Mouse (Mus musculus): ENCODE results near the gene Mroh2a. TPM values are rescaled to one million over a fixed set of nuclear protein-coding genes. Genes with fewer than 3 reads are reported as not detected.

The Mroh2a gene
- total RNA-seq, 2 experiments from 2014 or later = 0.05 TPM; not detected in 1

DNA sequence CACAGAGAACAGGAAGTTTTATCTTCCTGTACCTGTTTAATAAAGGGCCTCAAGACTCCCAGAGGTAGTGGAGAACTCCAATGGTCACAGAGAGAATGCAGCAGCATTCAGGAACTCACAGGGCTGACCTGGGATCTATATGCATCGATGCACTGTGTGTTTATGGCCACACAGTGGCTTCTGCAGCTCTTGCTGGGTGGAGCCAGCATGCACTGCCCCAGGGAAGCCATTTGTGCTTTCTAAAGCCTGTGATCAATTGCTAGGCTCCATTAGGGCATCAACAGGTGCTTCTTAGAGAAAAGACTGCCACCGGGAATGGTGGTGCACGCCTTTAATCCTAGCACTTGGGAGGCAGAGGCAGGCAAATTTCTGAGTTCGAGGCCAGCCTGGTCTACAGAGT is 46.1 kb downstream of the Mroh2a start:
- no peak for ATAC-seq (replicated peaks; ENCODE audit: low FRiP score, low TSS enrichment, poor library complexity, severe bottlenecking)

DNA sequence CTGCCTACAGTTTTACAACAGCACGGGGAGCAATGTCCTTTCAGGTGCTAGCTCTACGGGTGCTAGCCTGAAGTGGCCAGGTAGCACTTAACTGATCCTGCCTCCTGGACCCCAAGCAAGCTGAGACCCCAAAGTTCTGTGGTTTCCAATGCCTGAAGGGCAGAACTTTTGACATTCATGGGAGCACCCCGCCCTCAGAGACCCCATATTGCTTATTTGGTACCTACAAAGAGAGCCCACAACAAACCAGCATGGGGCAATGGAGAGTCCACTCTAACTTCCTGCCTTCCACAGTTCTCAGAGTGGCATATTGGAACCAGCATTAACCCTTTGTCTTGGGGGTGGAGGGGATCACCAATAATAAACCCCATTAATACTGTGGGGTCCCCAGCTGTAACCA is 46.5 kb downstream of the Mroh2a start:
- ATAC-seq (replicated peaks; ENCODE audit: low FRiP score, low TSS enrichment, poor library complexity, severe bottlenecking) = no peak

DNA sequence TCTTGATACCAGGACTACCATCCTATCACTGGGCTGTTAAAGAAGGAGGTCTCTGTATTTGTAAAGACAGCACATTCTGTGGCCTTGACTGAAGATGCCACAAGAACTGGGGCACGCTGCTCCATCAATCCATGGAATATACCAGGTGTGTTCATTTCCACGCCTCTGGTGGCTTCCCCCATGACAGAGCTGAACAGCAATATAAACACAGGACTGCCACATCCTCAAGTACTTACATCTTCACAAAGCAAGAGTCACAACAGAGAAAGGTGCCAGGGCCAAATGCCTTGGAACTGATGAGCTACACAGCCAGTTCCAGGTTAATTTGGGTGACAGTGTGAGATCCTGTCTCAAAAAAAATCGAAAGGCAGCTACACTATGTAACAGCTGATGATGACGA is 47.0 kb downstream of the Mroh2a start:
- no peak for ATAC-seq (replicated peaks; ENCODE audit: low FRiP score, low TSS enrichment, poor library complexity, severe bottlenecking)

DNA sequence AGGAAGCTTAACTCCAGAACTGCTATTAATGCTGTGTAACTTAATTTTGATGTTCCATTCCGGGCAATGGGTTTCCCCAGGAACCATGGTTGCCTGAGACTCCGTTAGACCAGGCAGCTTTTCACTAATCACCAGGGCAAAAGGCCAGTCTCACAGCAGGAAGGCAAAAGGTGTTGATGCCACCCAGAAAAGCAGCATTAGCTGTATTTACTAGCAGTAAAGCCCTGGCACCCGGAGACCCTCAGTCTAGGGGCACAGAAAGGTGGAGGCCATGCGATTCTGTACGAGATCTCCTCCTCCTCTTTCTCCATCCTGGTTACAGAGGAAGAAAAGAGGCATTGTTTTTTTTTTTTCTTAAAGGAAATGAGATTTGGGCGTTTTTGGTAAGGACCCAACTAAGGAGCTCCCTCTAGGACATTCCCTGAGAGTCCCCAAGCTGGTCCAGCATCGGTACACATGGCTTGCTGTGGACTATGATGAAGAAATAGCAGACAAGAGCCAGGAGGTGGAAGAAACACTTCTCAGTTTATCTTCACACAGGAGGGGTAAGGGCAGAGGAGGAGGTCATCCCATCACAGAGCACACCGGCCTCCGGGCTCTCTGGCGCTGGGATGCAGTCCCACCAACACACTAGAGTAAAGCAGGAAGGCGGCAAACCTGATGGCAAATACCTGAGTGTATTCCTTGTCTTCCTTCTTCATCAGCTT is 47.7 kb downstream of the Mroh2a start:
- ATAC-seq (replicated peaks; ENCODE audit: low FRiP score, low TSS enrichment, poor library complexity, severe bottlenecking) = no peak

DNA sequence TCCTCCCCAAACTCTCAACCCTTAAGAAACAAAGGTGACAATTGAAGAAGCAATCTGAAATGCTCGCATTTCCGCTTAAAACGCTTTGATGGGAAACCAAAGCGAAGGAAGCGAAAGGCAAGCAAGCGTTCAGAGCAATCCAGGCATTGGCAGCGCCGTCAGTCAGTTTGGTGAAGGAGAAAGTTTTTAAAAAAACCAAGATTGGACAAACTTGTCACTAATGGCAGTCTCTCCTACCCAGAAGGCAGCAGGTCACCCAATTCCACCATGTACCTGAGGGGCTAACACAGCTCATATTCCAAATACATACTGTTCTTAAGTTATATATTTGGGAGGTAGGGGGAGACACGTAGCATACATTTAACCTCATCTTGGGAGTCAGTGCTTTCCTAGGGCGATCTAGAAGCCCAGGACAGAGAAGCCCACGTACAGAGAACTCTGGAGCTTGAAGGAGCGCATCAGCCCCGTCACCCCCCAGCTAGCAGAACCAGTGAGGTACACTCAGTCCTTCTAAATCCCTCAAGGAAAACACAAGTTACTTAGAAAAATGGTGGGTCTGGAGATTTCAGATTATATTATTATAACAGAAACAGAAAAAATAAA is 48.4 kb downstream of the Mroh2a start:
- no peak for ATAC-seq (replicated peaks; ENCODE audit: low FRiP score, low TSS enrichment, poor library complexity, severe bottlenecking)

DNA sequence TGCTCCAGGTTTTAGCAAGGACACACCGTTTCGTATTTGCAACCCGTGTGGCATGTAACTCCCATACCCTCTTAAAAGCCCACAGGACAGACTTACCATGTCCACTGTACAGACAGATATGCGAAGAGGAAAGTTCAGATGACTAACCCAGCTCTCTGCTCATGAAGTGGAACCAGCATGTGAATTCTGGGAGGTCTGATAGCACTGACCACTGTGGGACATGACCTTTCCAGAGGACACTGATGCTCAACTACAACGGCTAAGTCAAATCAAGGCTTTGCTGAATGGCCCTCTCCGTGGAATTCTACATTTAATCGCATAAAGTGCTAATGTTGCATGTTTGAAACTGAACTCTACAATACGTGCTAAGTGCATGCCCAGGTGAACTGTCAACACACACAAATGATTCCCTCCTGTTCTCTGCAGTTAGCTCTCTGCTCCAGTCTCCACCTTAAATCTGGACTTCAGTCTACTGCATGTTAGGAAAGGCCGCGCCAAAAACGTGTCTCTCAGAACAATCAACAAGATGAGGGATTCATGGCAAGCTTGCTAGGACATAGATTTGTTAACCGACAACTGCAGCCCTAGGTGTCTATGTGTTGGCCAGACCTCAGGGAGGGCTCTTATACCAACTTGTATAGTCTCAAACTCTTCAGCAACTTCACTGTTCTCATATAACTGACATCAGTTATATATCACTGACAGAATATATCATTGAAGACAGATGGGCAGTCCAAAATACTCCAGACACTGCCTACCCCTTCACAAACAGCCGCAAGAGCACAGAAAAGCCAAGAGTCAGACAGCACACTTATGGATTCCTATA is 49.1 kb downstream of the Mroh2a start:
- peak; percentile 5 for ATAC-seq (replicated peaks; ENCODE audit: low FRiP score, low TSS enrichment, poor library complexity, severe bottlenecking)

DNA sequence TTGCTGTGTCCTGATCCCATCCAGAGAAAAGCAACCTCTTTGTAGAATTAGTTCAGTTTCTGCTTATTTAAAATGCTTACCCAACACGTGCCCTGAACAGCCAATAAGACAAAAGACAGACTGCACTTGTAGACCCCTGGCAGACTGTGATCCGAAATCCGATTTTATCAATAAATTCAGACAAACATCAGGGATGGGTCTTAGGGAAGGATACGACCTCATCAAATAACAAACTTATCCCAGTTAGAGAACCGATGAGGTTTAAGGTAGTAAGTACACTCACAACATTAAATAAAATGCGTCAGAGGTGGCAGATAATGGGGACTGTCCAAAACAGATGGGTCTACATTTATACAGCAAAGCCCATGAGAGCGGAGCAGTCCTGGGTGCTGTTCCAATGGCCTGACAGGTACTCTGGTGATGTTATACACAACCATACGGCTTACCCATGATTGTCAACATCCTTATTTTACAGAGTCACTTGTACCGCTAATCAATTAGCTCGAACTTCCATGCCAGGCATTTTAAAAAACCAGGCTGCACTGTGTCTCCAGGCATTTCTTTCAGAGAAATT is 49.8 kb downstream of the Mroh2a start:
- ATAC-seq (replicated peaks; ENCODE audit: low FRiP score, low TSS enrichment, poor library complexity, severe bottlenecking) = peak; percentile 24

DNA sequence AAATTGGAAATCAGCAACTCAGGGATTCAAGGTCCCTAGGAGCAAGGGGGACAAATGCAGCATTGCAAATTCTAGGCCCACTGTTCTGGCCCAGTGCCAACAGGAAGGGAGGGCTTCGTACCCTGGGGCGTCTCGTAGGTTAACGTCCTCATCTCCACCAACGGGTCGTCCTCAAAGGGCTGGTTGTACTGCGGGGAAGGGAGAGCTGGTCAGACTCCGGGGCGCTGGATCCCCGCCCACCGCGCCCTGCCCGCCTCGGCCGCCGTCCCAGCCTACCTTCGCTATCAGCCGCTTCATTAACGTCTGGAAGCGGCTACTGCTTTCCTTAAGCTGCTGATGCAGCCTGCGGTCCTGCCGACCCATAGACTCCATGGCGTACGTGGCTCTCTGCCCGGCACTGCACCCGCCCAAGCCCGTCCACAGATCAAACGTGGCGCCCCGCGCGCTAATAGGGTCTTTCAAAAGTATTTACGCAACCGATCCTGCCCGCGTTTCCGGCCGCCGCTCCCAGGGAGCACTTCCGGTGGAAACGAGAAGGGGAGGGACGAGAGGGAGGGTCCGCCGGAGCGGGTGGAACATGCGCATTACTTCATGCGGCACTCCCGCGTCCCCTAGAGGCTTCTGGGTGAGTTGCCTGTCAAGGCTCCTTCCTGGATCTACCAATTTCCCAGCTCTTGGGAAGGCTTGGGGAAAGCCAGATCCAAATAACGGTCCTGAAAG is 50.5 kb downstream of the Mroh2a start, which contains the start of the genes Hjurp and Trpm8:
Gene Hjurp (minus strand): TSS at position 536 of the 720 bp plus-strand sequence.
Gene Trpm8 (plus strand): TSS at position 564 of the 720 bp plus-strand sequence.
- peak; percentile 79 for ATAC-seq (replicated peaks; ENCODE audit: low FRiP score, low TSS enrichment, poor library complexity, severe bottlenecking)

- ATAC-seq (replicated peaks; ENCODE audit: low FRiP score, low TSS enrichment, poor library complexity, severe bottlenecking) = no peak
Observed at GRCm38 (mm10) chr1:88277818-88278511, 51.2 kb downstream of the Mroh2a start.

DNA sequence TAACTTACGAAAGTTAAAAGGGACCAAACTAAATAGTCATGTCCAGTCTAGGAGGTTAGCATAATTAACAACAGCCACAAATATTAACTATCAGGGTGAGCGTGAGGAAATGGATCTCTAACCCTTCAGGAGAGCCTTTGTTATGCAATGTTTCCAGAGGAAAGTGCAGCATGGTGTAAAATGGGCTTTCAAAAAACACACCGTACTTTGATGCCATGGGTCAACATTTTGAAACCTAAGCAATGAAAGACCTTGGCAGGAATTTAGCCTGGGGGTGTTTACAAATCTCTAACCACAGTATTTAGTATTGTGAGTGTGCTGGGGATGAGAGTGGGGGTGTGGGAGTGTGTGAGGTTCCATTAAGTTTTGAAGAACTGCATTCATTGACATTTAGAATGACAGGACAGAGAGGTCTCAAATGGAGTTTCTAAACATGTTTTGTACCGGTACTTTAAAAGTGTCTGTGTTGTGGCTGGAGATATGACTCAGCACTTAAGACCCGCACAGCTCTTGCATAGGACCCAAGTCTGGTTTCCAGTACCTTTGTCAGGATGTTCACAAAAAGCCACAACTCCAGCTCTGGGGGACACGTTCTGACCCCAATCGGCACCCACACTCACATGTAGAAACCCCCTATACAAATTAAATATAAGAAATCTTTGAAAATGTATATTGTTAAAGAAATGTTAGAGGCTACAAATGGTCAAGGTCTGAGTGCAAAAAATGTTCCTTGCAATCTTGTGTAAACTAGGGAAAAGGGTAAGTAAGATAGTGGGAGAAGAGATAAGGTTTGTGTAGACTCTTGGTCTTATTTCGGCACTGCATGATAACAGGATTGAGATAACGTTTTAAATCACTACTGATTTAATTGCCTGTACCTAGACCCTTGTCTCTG is 52.6 kb downstream of the Mroh2a start:
- no peak for ATAC-seq (replicated peaks; ENCODE audit: low FRiP score, low TSS enrichment, poor library complexity, severe bottlenecking)

- no peak for ATAC-seq (replicated peaks; ENCODE audit: low FRiP score, low TSS enrichment, poor library complexity, severe bottlenecking)
Observed at GRCm38 (mm10) chr1:88280006-88280690, 53.4 kb downstream of the Mroh2a start.

- ATAC-seq (replicated peaks; ENCODE audit: low FRiP score, low TSS enrichment, poor library complexity, severe bottlenecking) = no peak
Observed at GRCm38 (mm10) chr1:88282301-88282700, 55.5 kb downstream of the Mroh2a start.

- ATAC-seq (replicated peaks; ENCODE audit: low FRiP score, low TSS enrichment, poor library complexity, severe bottlenecking) = no peak
Observed at GRCm38 (mm10) chr1:88283376-88284227, 56.8 kb downstream of the Mroh2a start.

DNA sequence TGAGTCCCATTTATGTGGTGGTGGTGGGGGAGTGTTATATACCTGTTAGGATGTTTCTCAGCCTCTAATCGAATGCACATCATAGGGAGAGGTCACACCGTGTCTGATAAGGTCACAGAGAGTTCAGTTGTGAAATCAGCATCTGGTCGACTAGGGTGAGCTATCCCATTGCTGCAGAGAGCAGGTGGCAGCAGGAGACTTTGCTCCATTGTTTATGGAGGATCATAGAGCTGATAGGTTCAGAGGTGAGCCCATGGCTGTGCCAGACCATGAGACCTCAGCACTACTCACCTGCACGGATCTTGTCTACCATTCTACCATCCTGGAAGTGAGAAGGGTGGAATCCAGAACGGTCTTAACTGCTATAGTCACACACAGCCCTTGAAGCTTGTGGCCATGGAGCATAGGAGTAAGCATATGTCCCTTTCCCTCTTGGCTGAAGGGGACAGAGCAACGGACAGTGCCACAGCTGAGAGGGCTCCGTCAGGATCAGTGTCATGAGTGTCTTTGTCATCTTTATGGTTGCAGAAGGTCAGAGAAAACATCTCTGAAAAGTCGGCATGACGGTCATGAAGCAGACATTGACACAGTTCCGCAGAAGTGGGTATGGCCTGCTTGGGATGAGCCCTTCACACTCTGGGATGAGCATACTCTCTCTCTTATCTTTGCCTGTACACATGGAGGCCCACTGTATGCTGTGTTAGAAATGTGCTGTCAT is 57.6 kb downstream of the Mroh2a start:
- ATAC-seq (replicated peaks; ENCODE audit: low FRiP score, low TSS enrichment, poor library complexity, severe bottlenecking) = no peak

DNA sequence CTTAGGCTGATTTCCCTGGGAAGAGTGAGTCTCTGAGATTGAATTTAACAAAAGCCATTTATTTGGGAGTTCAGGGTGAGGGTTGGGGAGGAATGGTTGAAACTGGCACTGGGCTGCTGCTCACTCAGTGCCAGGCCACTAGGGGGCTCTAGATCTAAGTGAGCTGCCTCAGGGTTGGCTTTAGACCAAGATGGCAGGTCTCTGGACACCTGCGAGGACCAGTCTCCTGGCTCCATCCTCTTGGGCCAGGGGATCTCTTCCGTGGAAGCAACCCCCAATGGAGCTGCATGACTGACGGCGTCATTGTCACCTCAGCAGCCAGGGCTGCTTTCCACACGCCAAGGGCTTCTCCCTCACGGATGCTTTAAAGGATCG is 58.1 kb downstream of the Mroh2a start:
- peak; percentile 40 for ATAC-seq (replicated peaks; ENCODE audit: low FRiP score, low TSS enrichment, poor library complexity, severe bottlenecking)

GRCm38 (mm10) chr1:88285652-88286051 is 58.9 kb downstream of the Mroh2a start:
- no peak for ATAC-seq (replicated peaks; ENCODE audit: low FRiP score, low TSS enrichment, poor library complexity, severe bottlenecking)

All from megakaryocyte-erythroid progenitor cell, adult 5-6 weeks (primary cell).